Mouse (Mus musculus): ENCODE measurements around the gene Tex19.1.

The Tex19.1 gene

GRCm38 (mm10) chr11:121148193-121148592 is 2.2 kb downstream of the Tex19.1 start:
- DNase-seq = no peak

DNA sequence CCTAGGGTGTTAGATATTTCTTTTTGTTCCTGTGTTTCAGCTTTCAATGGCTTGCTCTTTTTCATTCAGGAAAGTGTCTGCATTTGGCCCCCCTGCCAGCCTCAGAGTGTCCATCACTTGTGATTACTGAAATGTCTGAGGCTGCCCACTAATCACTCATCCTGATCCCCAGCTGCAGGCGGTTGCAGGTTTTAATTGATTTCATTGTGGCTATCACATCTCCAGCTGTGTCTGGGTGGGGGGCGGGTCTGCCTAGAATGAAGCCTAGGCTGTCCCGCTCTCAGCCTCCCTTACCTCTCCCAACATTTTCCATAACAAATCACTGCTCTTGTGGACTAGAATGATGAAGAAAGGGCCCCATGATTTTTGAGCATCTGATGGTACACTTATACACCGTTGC is 8.3 kb downstream of the Tex19.1 start:
- no peak for DNase-seq

DNA sequence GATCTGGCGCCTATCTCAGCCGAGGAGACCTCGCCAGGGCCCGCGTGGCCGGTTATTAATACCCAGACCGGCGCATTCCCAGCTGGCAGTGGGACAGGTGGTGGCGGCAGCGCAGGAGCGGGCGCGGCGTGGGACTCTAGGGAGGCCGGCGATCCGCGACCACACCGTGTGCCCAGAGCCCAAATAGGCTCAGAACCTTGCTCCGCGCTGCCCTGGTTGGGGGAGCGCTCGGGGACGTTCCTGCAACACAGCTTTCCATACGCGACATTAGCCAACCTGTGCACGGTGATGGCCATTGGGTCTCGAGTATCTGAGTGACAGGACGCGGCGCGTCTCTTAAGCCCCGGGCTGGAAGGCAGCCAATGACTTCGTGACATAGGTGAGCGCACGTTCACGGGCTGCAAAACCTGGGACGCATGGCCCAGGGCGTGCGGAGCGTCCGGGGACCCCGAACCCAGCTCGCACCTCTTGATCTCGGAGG is 10.5 kb downstream of the Tex19.1 start:
- peak; percentile 95 for DNase-seq

- no peak for DNase-seq
Measured at GRCm38 (mm10) chr11:121159971-121160370, 14.0 kb downstream of the Tex19.1 start, which contains the start of gene Uts2r. Gene Uts2r, plus strand, starts transcription at chr11:121160271.

GRCm38 (mm10) chr11:121160636-121161346 is 14.8 kb downstream of the Tex19.1 start:
- DNase-seq = no peak

GRCm38 (mm10) chr11:121163751-121164150 is 17.8 kb downstream of the Tex19.1 start:
- DNase-seq = no peak

GRCm38 (mm10) chr11:121173203-121173602 is 27.3 kb downstream of the Tex19.1 start:
- DNase-seq = no peak

DNA sequence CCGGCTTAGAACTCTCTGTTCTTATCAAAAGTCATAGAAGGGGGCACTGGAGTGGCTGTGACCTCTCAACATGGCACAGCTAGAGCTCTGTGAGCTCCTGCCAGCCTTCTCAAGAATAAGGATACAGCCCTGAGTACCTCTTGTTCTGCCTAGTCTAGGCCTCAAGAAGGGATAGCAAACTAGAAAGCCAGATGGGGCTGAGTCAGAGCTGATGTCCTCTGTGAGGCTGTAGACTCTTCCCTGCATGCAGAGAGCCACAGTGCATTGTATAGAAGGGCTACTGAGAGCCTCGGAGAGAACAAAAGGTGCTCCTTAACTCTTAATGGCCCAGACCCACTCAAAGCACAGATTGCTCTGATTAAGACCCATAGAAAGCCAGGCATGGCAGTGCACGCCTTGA is 28.3 kb downstream of the Tex19.1 start:
- no peak for DNase-seq

GRCm38 (mm10) chr11:121176285-121177270 is 30.6 kb downstream of the Tex19.1 start:
- DNase-seq = no peak

DNA sequence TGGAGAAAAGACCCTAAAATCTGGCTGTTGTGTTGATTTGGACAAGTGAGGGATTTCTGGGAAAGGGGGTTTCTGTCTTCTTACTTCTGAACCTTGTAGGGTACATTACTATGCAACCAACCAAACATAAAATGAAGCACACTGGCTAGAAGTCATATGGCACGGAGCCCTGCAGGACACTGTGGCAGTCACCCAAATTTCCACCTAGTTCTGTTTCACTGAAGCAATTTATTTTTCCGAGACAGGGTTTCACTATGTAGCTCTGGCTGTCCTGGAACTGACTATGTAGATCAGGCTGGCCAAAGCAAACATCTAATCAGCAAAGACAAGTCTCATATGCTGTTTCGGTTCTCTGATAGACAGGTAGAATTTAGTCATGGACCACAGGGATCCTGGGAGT is 43.7 kb downstream of the Tex19.1 start:
- peak; percentile 93 for DNase-seq

DNA sequence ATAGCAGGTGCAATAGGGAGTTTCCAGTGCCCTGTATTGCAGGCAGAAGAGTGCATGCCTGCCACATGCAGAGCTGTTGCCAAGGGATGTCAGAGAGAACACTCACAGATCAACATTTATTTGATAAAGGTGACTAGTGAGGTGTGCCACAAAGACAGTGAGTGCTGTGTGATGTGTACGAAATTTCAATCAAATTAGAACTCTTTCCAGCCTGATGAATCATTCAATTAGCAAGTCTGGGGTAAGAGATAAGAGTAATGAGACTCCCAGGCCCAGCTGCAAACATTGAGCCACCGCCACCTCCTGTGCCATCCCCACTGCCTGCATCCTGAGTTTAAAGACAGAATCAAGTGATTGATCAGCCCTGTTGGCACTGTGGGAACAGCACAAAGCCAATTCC is 46.8 kb downstream of the Tex19.1 start:
- DNase-seq = no peak

DNA sequence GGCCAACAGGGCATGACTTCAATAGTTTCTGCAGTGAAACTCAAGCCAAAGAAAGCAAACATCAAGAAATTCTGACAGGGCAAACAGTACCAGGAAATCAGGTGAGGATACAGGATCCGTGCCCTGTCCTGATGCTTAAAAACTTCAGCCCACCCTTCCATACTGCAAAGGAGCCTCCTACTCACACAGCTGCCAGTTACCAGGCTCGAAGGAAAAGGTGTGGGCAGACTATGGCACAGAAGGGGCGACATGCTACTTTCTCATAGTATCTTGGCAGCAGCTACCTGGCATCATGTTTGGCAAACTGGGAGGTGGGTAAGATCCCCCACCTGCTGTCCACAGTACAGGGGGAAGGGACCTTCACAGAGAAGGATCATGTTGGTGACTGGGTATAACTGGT is 47.5 kb downstream of the Tex19.1 start:
- DNase-seq = no peak
